Mouse (Mus musculus) spleen, embryonic (tissue): Measurements from ENCODE around the gene Pecam1.

Experiments used
- CTCF ChIA-PET: fragments of 350-600 bp; sonication (Branson Sonifier 250); formaldehyde crosslinking; loops from one replicate; lab custom pipeline; 2022; lab: Charles Lee

The Pecam1 gene

DNA sequence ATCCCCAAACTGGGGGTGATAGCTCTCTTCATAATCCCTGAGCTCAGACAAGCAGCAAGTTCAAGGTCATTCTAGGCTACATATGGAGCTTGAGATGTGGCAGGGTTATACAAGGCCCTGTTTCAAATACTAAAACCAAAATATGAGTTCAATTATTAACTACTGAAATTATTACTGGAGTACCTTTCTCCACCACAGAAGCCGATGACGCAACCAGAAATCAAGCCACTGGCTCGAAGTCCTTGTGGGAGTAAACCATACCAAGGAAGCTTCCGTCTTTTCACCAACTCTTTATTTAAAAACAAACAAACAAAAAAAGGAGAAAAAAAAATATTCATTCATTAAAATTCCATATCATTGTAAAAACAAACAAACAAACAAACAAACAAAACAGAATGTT, 26.5 kb upstream of the Pecam1 start:
- CTCF ChIA-PET = interaction anchor here (0.6 kb wide), 1 partner anchor 421 kb away, joined by 3 read pairs; no protein-coding TSS in a partner anchor

DNA sequence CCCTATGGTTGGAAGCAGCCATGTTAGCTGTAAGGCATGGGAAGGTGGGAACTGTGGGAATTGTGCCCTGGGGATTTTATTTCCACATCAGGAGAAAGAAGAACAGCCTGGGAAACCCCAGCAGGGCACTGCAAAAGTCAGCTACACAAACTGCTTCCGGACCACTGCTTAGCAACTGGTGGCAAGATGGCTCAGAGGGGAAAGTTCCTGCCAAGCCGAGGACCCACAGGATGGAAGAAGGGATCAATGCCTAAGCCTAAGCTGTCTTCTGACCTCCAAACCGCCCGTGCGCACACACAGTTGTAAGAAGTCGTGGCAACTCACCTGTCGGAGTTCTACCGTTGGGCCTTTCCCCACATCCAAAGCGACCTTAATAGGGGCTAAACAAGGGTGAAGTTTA, 22.6 kb upstream of the Pecam1 start:
- CTCF ChIA-PET = no interaction called here

DNA sequence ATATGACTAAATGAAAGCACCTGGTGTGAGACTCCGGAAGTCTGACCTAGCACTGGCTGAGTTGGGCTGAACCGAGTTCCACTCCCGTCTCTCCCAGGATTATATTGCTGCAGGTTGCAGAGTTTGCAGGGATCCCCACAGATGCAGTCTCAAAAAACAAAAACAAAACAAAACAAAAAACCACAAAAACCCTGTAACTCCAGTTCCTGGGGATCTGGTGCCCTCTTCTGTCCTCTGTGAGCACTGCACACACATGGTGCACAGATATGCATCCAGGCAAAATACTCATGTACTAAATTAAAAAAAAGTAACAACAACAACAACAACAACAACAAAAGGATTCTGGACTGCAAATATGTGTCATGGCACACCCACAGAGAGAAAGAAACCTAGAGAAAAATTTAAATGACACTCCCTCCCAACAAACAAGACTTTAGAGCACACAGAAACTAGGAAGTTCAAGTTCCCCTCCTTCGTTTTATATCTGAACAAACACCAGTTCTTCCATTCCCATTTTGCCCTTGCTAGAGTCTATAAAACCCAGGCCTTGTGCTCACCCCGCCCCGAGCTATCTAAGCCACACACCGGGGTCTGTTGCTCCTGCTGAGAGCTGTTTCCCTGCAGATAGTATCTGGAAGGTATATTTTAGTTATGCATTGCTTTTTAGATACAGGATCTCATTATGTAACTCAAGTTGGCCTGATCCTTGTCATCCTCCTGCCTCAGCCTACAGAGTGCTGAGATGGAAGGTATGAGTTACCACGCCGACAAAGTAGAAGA, 20.0 kb upstream of the Pecam1 start:
- CTCF ChIA-PET = interaction anchor here (0.7 to 1.7 kb wide), 4 partner anchors 9 to 30 kb away, joined by 3 to 9 read pairs (median 4); no protein-coding TSS in a partner anchor

DNA sequence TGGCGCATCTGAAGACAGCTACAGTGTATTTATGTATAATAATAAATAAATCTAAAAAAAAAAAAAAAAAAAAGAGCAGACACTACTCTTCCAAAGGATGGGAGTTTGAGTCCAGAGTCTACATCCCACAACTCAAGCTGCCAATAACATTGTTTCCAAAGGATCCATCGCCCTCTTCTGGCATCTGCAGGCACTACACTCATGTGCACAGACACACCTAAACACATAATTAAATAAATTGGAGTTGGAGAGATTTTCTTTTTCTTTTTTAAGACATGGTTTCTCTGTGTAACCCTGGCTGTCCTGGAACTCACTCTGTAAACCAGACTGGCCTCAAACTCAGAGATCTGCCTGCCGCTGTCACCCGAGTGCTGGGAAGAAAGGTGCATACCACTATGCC, 17.1 kb upstream of the Pecam1 start:
- CTCF ChIA-PET = interaction anchor here (0.6 to 1.5 kb wide), 4 partner anchors 24 to 105 kb away, joined by 3 to 5 read pairs (median 4); no protein-coding TSS in a partner anchor

DNA sequence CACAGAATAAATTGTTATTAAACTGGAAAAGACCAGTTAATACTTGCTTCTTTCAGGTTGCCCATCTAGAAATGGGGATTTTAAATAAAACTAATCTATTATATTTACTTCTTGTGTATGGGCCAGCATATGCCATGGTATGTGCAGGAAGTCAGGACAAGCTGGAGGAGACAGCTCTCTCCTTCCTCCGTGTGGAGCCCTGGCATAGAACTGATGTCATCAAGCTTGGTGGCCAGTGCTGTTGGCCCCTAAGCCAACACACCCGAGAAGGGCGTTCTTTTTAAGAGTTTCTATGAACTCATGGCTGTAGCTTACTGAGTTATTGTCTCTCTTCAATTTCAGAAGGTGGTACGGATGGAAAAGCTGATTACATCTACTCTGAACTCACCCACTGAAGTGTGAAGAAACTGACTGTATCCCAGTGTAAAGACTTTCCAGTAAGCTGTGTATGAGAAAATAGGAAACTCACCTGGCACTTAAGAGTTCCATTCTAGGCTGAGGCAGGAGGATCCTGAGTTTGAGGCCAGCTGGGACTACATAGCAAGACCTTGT, 16.3 kb upstream of the Pecam1 start:
- CTCF ChIA-PET = interaction anchor here (0.7 to 1.1 kb wide), 3 partner anchors 24 to 119 kb away, joined by 3 to 4 read pairs (median 4); no protein-coding TSS in a partner anchor

DNA sequence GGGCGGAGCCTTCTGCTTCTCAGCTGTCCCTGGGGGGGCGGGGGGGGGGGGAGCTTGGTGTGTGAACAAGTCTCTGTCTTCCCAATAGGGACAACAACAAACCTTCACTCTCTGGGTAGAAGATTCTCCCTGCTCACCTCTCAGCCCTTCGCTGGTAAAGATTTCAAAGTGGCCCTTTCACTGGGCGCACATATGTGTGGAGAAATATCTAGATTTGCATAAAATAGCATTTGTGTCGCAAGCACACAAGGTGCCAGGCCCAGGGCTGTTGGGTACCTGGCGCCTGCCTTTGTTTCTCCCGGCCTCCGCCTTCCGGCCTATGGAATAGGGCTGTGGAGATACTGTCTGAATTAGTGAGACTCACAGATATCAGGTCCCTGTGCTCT, 12.4 kb upstream of the Pecam1 start:
- CTCF ChIA-PET = interaction anchor here (0.7 to 1.7 kb wide), 3 partner anchors 9 to 20 kb away, joined by 3 to 6 read pairs (median 5); no protein-coding TSS in a partner anchor

DNA sequence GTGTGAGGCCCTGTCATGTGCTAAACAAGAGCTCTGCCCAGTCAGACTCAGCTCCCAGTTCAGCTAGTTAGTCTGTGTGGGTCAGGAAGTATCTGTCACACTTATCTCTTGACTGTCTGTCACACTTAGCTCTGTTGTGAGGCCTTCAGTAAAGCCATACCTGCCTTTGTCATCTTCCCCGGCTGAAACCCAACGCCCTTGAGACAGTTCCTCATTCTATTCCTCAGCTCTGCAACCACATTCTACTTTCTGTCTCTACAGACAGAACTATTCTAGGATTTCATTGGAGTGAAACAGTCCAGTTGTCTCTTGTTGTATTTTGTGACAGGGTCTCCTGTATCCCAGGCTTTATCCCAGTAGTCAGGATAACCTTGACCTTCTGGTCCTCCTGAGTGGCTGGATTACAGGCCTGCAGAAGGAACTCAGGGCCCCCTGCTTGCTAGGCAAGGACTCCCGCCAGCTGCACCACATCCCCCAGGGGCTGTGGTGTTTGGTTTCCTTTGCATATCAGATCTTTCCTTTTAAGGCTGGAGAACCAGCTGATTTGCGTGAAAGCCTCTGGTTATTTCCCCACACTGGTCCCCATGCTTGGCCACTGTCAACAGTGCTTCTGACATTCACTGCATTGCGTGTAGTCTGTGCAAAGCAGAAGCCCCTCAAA, 11.8 kb upstream of the Pecam1 start:
- CTCF ChIA-PET = interaction anchor here (0.7 to 1.7 kb wide), 3 partner anchors 9 to 20 kb away, joined by 5 to 6 read pairs (median 5); no protein-coding TSS in a partner anchor

DNA sequence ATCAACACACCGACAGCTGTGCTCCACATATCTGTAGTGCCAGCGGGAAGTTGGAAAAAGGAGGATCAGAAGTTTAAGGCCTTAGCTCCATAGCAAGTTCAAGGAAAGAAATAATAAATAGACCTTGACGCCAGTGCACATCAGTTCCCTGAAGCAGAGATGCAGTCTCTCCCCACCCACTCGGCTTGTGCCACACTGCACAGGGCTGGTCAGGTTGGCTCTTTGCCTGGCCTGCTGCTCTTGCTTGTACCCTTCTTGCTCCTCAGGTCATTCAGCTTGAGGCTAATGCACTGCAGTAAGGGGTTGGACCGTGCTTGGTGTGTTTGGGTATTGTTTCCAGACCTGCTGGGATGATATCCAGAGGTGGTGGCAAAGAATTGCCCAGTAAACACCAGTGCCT, 10.1 kb upstream of the Pecam1 start:
- CTCF ChIA-PET = interaction anchor here (0.6 to 0.8 kb wide), 2 partner anchors 23 to 108 kb away, joined by 5 to 8 read pairs; no protein-coding TSS in a partner anchor

DNA sequence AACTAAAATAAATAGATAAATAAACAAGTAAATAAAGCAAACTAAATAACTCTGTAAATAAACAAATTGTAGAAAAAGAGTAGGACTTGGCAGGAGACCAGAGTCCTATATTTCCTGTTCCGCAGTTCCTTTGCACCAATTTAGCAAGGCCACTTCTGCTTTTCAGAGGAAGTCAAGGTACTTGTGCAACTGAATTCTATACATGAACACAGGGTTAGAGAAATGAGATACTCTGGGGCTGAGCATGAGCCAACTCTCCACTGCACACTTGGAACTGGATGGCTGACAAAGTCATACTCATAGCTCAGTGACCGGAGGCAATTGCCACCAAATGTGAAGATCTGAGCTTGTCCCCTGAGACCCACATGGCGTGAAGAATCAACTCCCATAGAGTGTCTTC, 8.6 kb upstream of the Pecam1 start:
- CTCF ChIA-PET = no interaction called here

DNA sequence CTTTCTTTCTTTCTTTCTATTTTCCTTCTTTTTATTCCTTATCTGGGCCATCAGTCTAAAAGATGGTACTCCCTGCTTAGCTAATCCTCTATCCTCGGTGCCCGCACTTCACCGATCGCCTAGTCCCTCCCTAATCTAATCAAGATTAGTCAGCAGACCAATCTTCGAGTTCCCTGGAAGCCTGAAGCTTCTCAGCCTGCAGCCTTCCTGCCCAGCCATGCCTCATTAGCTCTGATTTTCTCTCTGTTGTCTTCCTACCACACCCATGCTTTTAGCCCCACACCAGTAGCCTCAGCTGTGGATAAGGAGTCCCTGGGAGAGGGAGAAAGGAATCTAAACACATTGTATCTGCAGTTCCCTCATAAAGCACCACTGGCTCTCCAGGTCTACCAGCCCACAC, 5.2 kb upstream of the Pecam1 start:
- CTCF ChIA-PET = interaction anchor here (0.7 kb wide), 1 partner anchor 323 kb away, joined by 3 read pairs; no protein-coding TSS in a partner anchor

DNA sequence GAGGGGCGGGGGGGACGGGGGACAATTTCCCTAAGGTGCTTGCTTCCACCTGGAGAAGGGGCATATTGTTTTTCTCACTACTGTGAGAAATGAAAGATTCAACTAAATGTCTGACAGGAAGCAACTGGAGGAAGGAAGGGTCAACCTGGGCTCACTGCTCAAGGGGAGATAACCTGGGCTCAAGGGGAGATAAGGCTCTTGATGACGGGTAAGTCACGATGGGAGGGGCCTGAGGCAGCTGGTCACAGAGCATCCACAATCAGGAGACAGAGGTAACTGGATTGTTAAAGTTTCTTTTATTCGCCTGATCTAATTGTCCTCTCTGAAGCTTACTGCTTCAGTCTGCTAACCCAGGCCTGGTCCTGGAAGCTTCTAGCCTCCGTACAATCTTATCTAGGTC, 2.9 kb upstream of the Pecam1 start:
- CTCF ChIA-PET = interaction anchor here (0.6 kb wide), 1 partner anchor 25 kb away, joined by 3 read pairs; no protein-coding TSS in a partner anchor

DNA sequence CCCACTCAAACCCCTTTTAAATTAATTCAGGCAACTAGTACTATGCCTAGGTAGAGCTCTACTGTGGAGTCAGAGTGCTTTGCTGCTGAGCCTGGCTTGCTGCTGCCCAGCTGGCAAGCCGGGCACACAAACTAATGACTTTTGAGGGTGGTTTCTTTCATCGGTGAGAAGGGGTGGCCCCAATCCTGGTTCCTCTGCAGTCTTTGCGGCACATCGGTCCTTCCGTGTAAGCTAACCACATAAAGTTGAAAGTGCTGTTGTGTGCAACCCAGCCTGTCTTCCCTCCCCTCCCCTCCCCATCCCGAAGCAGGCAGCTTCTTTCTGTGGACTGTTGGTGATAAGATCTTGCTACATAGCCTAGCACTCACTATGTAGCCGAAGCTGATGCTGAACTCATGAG, 1.7 kb upstream of the Pecam1 start:
- CTCF ChIA-PET = interaction anchor here (1.6 kb wide), 1 partner anchor 11 kb away, joined by 5 read pairs; no protein-coding TSS in a partner anchor

DNA sequence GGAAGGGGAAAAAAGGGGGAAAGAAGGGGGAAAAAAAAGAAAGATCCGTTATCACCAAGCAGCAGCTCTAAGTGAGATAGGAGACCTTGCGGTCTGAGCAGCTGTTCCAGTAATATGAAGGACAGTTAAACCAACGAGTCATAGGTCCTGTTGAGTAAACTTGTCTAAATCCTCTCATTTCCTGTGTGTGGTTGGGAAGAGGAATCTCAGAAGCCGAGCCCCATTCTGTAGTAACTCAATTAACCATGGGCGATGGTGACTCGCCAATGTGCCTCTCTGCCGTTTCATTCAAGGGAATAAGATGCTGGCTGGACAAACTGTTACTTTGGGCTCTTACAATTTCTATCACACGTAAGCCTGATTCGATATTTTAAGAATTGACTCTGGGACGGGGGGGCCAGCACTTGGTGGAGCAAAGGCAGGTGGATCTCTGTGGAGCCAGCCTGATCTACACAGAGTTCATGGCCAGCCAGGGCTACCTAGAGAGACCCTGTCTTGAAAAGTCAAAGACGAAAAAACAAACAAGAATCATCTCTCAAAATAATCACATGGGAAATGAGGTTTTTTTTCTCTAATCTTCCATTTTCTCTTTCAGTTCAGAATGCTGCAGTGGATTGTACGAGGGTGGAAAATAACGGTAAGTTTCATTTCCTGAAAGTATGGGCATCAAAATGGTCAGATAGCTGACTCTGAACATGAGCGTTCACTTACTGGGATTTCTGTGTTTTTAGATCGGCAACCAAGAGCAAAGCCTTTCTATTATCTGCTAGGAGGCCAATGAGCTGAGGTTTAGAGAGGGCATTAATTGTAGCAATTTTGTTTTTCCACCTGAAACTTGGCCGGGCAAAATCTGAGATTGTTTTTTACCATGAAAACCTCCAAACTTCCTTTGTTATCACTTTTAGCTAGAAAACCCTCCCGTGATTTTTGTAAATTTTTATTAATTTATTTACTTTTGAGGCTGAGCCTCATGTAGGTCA, 901 bp upstream of the Pecam1 start, which contains the start of gene Milr1:
TSS of gene Milr1 (plus strand) at position 188 of the 980 bp plus-strand sequence.
- CTCF ChIA-PET = interaction anchor here (0.5 to 1.6 kb wide), 3 partner anchors 9 to 129 kb away, joined by 3 to 5 read pairs (median 4); no protein-coding TSS in a partner anchor

DNA sequence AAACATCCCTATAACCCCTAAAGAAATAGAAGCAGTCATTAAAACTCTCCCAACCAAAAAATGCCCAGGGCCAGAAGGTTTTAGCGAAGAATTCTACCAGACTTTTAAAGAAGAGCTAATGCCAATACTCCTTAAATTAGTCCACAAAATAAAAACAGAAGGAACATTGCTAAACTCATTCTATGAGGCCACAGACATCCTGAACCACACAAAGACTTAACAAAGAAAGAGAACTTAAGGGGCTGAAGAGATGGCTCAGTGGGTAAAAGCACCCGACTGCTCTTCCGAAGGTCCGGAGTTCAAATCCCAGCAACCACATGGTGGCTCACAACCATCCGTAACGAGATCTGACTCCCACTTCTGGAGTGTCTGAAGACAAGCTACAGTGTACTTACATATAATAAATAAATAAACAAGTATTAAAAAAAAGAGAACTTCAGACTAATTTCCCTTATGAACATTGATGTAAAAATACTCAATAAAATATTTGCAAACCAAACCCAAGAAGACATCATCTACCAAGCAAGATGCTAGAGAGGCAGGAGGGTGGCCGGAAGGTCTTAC, 789 bp downstream of the Pecam1 start:
- CTCF ChIA-PET = interaction anchor here (0.5 to 0.7 kb wide), 2 partner anchors 9 to 36 kb away, joined by 3 to 9 read pairs; no protein-coding TSS in a partner anchor

DNA sequence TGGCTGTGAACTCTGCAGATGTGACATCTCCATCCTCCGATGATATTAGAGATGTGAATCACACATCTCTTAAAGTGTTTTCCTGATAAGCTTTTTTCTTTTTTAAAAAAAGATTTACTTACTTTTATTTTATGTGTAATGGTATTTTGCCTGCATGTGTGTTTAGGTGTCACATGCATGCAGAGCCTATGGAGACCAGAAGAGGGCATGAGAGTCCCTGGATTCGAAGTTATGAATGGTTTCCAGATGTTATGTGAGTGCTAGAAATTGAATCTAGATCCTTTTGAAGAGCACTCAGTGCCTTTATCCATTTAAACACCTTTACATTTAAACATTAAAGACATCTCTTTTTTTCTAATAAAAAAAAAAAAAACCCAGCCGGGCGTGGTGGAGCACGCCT, 5.5 kb downstream of the Pecam1 start:
- CTCF ChIA-PET = interaction anchor here (1.6 kb wide), 1 partner anchor 26 kb away, joined by 3 read pairs; no protein-coding TSS in a partner anchor

DNA sequence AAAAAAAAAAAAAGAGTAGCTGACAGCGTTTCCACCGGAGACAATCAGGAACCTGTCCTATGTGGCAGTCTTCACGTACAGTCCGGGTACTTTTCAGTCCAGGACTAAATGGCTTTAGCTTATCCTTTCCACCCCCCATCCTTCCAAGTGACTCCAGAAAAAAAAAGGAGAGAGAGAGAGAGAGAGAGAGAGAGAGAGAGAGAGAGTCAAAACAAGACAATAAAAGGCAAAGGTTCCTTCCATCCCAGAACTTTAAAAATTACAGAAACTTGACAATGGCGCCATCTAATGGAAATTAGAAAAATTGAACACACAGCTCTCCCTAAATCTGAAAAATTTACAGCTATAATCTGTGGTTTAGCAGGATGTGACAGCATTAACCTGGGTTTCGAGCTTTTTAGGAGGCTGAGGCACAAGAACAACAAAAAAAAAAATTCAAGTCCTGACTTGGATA, 8.0 kb downstream of the Pecam1 start:
- CTCF ChIA-PET = interaction anchor here (0.6 to 1.5 kb wide), 12 partner anchors 9 to 422 kb away, joined by 3 to 13 read pairs (median 4); partner anchors contain the start of gene Milr1

DNA sequence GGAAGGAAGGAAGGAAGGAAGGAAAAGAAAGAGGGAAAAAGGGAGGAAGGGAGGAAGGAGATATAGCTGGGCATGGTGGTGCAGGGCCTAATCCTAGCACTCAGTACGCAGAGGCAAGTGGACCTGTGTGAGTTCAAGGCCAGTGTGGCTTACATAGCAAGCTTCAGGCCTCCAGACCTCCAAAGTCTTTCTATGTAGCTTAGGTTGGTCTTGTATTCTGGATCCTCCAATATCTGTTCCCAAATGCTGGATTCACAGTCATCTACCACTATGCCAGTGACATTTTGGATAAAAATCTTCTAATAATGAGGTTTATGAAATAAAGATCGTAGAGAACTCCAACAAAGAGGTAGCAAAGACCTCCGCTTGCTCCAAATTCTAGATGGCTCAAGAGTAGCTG, 8.6 kb downstream of the Pecam1 start:
- CTCF ChIA-PET = interaction anchor here (0.6 to 1.2 kb wide), 9 partner anchors 17 to 421 kb away, joined by 3 to 12 read pairs (median 5); no protein-coding TSS in a partner anchor

DNA sequence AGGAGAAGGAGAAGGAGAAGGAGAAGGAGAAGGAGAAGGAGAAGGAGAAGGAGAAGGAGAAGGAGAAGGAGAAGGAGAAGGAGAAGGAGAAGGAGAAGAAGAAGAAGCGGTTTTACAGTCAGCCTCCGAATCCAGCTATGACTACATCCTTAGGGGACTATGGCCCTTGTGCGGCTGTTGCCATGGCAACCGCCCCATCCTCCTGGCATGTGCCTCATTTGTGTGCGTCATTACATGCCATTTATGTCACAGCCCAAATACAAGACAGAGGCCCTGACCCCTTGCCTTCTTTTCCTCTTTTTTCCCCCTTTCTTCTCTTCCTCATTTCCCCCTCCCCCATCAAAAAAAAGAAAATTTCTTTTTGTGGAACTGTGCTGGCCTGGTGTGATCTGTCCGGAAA, 9.2 kb downstream of the Pecam1 start:
- CTCF ChIA-PET = interaction anchor here (0.6 to 1.2 kb wide), 5 partner anchors 17 to 172 kb away, joined by 3 to 9 read pairs (median 4); no protein-coding TSS in a partner anchor

DNA sequence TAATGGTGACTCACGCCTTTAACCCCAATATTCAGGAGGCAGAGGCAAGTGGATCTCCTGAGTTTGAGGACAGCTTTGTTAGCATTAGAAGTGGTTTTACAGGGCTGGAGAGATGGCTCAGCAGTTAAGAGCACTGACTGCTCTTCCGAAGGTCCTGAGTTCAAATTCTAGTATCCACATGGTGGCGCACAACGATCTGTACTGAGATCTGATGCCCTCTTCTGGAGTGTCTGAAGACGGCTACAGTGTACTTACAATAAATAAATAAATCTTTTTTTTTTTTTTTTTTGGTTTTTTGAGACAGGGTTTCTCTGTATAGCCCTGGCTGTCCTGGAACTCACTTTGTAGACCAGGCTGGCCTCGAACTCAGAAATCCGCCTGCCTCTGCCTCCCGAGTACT, 9.7 kb downstream of the Pecam1 start:
- CTCF ChIA-PET = interaction anchor here (0.6 to 1.2 kb wide), 4 partner anchors 9 to 92 kb away, joined by 3 to 9 read pairs (median 4); no protein-coding TSS in a partner anchor
